ENCODE assay signal across 23 mouse cellular contexts in the genomic region with DNA sequence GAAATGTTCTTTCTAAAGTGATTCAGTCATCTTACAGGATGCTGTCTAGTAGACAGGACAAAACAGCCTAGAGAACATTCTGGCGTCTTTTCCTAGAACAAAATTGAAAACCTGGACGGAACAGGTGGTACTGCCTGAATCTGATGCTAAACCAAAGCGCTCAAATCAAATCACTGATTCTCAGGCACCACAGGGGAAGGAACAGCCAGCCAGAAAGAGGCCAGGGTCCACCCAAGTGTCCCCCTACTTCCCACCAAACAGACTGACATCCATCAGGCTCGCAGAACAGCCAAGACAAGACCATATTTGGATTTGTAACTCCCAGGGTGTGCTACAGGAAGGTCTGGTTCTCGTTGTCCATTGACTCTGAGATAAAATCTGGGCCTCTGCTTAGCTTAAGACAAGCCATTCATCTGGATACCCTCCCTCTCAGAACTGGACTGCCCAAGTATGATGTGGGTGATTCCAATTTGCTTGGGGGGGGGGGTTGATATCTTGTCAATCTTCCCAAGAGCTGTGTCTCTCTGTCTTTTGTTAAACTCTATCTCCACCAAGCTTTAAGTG.
"Had no signal": no experiment of that assay in that cellular context is flagged by ENCODE, and none has a peak within 500 bp of the region (broad histone marks: within the 10 kb centered on the region; RNA-seq: fewer than 3 reads in every experiment).

No protein-coding gene starts in this region.

- H3K27ac ChIP-seq: kidney, postnatal 0 days; limb, embryonic 10.5 days; limb, embryonic 13.5 days; liver, embryonic 12.5 days; liver, embryonic 15.5 days; lung, embryonic 15.5 days; midbrain, embryonic 10.5 days; neural tube, embryonic 12.5 days; neural tube, embryonic 15.5 days; stomach, postnatal 0 days had no signal

- ATAC-seq: liver, embryonic 12.5 days had no signal

- H3K27me3 ChIP-seq: limb, embryonic 13.5 days; liver, embryonic 12.5 days; liver, embryonic 15.5 days; lung, embryonic 15.5 days; megakaryocyte, embryonic 14.5 days; neural tube, embryonic 12.5 days; neural tube, embryonic 15.5 days had no signal

- H3K9ac ChIP-seq: limb, embryonic 13.5 days; liver, embryonic 12.5 days; liver, embryonic 15.5 days; lung, embryonic 15.5 days; neural tube, embryonic 12.5 days; neural tube, embryonic 15.5 days had no signal

- H3K9me3 ChIP-seq: limb, embryonic 10.5 days; limb, embryonic 13.5 days; liver, embryonic 12.5 days; liver, embryonic 15.5 days; lung, embryonic 15.5 days; megakaryocyte, embryonic 14.5 days; midbrain, embryonic 10.5 days; neural tube, embryonic 12.5 days; neural tube, embryonic 15.5 days had no signal

- H3K36me3 ChIP-seq: limb, embryonic 10.5 days; limb, embryonic 13.5 days; liver, embryonic 12.5 days; liver, embryonic 15.5 days; lung, embryonic 15.5 days; midbrain, embryonic 10.5 days; neural tube, embryonic 12.5 days; neural tube, embryonic 15.5 days had no signal

- DNase-seq: kidney, postnatal 25 days; liver; lung, adult 18-20 months; lung, postnatal 10 days; lung, postnatal 36 days; midbrain, embryonic 14.5 days; right cerebral cortex, adult 18-20 months; right cerebral cortex, postnatal 14 days; right cerebral cortex, postnatal 4 days; thymus, adult 2 months; thymus, postnatal 14 days; thymus, postnatal 4 days had no signal

- H3K4me3 ChIP-seq: limb, embryonic 10.5 days; limb, embryonic 13.5 days; liver, embryonic 12.5 days; liver, embryonic 15.5 days; lung, embryonic 15.5 days; megakaryocyte, embryonic 14.5 days; midbrain, embryonic 10.5 days; neural tube, embryonic 12.5 days; neural tube, embryonic 15.5 days had no signal

- H3K4me2 ChIP-seq: limb, embryonic 13.5 days; liver, embryonic 12.5 days; liver, embryonic 15.5 days; lung, embryonic 15.5 days; neural tube, embryonic 12.5 days; neural tube, embryonic 15.5 days had no signal

- H3K4me1 ChIP-seq: liver, embryonic 12.5 days; liver, embryonic 15.5 days; lung, embryonic 15.5 days; megakaryocyte, embryonic 14.5 days had no signal
